Mouse (Mus musculus): Measurements from ENCODE around the gene Mymx. TPM values are rescaled to one million over a fixed set of nuclear protein-coding genes. Genes with fewer than 3 reads are reported as not detected.
A peak's percentile ranks its signal among the peaks of the same experiment; 100 is the strongest.
"Not testable (repeated sequence)": the region's sequence is repeated elsewhere in the genome, so short reads cannot be mapped to it uniquely, and the experiment has no call there.

Mymx gene
- polyA plus RNA-seq, 1 experiment from 2014 or later = 4.8 TPM

DNA sequence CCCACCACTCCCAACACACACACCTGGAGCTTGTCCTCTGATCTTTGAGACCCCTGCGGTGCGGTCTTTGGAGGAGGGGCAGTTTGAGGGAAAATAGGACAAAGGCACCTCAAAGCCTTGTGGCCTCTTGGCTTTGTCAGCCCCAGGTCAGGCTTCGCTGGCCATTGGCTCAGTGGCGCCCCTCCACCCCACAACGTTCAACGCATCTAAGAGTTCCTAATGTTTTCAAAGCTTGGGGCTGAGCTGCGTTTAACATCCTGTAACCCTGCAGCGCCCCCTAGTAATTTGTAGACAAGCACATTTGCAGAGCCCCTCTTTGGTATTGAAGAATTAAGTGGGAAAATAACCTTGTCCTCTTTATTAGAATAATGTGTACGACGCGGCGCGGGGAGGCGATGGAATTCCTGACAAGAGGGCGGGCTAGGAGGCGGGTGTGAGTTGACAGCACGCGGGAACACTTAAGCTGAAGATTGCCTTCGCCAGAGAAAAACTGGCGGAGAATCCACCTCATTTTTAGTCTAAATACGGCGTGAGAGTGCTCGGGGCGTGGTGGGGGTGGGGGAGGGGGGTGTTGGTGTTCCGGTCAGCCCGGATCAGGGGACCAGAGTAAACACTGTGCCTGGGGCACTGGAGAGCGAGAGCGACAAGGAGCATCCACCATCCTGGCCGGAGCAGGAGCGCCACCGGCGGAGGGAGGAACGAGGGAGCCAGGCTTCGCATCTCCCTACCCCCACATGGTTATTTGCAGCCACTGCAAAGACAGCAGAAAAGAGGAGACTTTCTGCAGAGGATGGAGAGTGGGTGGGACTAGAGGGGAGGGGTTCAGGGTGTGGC is 28.2 kb upstream of the Mymx start:
- Histone ChIP-seq H3K27ac (ENCODE audit: low read depth, low read length) (peak overlapping the region; percentile 46; the same call in 1 of the 2 replicates), H3K27me3 (ENCODE audit: control insufficient read depth, insufficient read depth, low read length) (no peaks in the 10 kb centered on the region), H3K4me1 (ENCODE audit: control insufficient read depth, insufficient read depth, low read length) (no peaks in the 10 kb centered on the region), H3K4me3 (ENCODE audit: low read depth, low read length) (peak overlapping the region; percentile 38), H3K9me3 (ENCODE audit: control insufficient read depth, low read length) (no peaks in the 10 kb centered on the region), H3K4me2 (ENCODE audit: low read depth) (peak overlapping the region; percentile 78), H3K36me3 (ENCODE audit: control insufficient read depth, insufficient read depth, low read length) (no peaks in the 10 kb centered on the region), H3K9ac (ENCODE audit: low read length) (peak overlapping the region; percentile 62)
- WGBS = 2% methylated on average over 34 of the region's 34 CpGs
- ATAC-seq (ENCODE audit: insufficient read depth, low FRiP score, low TSS enrichment) (peak; percentile 77), DNase-seq (ENCODE audit: low spot score) (peak; percentile 69)

DNA sequence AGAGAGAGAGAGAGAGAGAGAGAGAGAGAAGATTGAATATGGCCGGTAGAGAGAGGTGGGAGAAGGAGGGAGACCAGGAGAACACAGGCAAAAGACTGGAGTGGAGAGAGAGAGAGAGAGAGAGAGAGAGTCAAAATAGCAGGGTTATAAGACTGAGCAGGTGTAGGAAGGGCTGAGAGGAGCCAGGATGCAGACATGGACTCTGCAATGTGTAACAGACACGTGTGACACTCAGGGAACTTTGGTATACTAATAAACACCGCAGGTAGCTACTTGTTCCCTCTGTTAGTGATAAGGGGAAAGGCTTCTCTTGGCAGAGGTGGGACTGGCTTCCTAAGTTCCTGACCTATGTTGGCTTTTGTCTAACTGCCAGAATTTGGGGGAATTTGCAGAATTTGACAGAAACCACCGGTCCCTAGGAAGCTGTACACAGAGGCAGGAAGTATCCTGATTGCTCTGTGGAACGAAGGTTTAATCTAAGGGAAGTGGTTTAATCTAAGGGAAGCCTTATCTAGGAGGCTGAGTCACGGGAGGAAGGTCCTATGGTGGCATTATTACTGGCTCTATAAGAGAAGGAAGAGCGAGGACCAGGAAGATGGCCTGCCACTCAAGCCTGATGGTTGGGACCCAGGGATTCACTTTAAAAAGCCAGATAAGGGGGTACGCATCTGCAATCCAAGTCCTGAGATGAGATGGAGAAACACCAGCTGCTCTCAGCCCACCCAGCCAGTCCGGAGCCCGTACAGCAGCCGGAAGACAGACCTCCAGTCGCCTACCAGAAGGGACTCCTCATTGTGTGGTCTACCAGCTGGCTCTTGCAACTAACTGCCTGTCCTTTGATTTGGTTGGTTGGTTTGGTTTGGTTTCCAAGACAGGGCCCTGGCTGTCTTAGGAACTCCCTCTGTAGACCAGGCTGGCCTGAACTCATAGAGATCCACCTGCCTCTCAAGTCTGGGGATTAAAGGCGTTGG is 27.3 kb upstream of the Mymx start:
- ATAC-seq (ENCODE audit: insufficient read depth, low FRiP score, low TSS enrichment) = no peak
- Histone ChIP-seq H3K27ac (ENCODE audit: low read depth, low read length) (no peak overlapping the region), H3K9me3 (ENCODE audit: control insufficient read depth, low read length) (no peaks in the 10 kb centered on the region), H3K4me1 (ENCODE audit: control insufficient read depth, insufficient read depth, low read length) (no peaks in the 10 kb centered on the region), H3K4me2 (ENCODE audit: low read depth) (peak overlapping the region; percentile 78; the same call in 1 of the 2 replicates), H3K27me3 (ENCODE audit: control insufficient read depth, insufficient read depth, low read length) (no peaks in the 10 kb centered on the region), H3K36me3 (ENCODE audit: control insufficient read depth, insufficient read depth, low read length) (no peaks in the 10 kb centered on the region), H3K4me3 (ENCODE audit: low read depth, low read length) (no peak overlapping the region), H3K9ac (ENCODE audit: low read length) (no peak overlapping the region; the same call in 1 of the 2 replicates)
- no peak for DNase-seq (ENCODE audit: low spot score)
- 72% methylated on average over 13 of the region's 13 CpGs for WGBS

DNA sequence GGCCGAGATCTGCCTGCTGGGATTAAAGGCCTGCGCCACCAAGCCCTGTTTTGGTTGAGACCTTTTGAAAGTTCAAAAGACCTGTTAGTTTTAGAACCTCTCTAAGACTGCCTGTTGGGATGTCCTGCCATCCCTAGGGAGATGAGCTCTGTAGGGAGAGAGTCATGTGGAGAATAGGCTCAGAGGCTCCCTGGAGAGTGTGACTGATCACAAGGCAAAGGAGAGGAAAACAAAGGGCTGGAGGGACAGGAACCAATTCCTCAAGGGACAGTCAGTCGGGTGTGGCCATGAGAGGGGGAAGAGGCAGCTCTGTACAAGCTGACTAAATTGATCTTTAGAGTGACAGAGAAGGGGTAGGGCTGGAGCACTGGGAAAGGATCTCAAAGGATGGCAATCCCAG is 26.3 kb upstream of the Mymx start:
- Histone ChIP-seq H3K9ac (ENCODE audit: low read length) (no peak overlapping the region), H3K4me3 (ENCODE audit: low read depth, low read length) (no peak overlapping the region), H3K36me3 (ENCODE audit: control insufficient read depth, insufficient read depth, low read length) (no peaks in the 10 kb centered on the region), H3K4me1 (ENCODE audit: control insufficient read depth, insufficient read depth, low read length) (no peaks in the 10 kb centered on the region), H3K27ac (ENCODE audit: low read depth, low read length) (no peak overlapping the region), H3K27me3 (ENCODE audit: control insufficient read depth, insufficient read depth, low read length) (no peaks in the 10 kb centered on the region), H3K9me3 (ENCODE audit: control insufficient read depth, low read length) (no peaks in the 10 kb centered on the region), H3K4me2 (ENCODE audit: low read depth) (no peak overlapping the region)
- WGBS = 30% methylated on average over 3 of the region's 3 CpGs
- ATAC-seq (ENCODE audit: insufficient read depth, low FRiP score, low TSS enrichment) (no peak), DNase-seq (ENCODE audit: low spot score) (no peak)

GRCm38 (mm10) chr17:45626577-45627134 is 24.8 kb upstream of the Mymx start:
- Histone ChIP-seq H3K4me2 (ENCODE audit: low read depth) (0 out of 2 replicates have a peak overlapping the region, but pooled peaks have one; percentile 16), H3K36me3 (ENCODE audit: control insufficient read depth, insufficient read depth, low read length) (no peaks in the 10 kb centered on the region), H3K27me3 (ENCODE audit: control insufficient read depth, insufficient read depth, low read length) (no peaks in the 10 kb centered on the region)

DNA sequence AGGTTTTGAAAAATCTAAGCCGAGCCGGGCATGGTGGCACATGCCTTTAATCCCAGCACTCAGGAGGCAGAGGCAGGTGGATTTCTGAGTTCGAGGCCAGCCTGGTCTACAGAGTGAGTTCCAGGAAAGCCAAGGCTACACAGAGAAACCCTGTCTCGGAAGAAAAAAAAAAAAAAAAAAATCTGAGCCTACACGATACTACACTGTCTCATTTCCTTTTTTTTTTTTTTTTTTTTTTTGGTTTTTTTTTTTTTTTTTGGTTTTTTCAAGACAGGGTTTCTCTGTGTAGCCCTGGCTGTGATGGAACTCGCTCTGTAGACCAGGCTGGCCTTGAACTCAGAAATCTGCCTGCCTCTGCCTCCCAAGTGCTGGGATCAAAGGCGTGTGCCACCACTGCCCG is 21.5 kb upstream of the Mymx start:
- H3K4me1 ChIP-seq (ENCODE audit: control insufficient read depth, insufficient read depth, low read length); H3K9ac ChIP-seq (ENCODE audit: low read length); H3K36me3 ChIP-seq (ENCODE audit: control insufficient read depth, insufficient read depth, low read length); H3K27ac ChIP-seq (ENCODE audit: low read depth, low read length); H3K4me2 ChIP-seq (ENCODE audit: low read depth); H3K4me3 ChIP-seq (ENCODE audit: low read depth, low read length); DNase-seq (ENCODE audit: low spot score); ATAC-seq (ENCODE audit: insufficient read depth, low FRiP score, low TSS enrichment); H3K27me3 ChIP-seq (ENCODE audit: control insufficient read depth, insufficient read depth, low read length); H3K9me3 ChIP-seq (ENCODE audit: control insufficient read depth, low read length): not testable (repeated sequence)
- 94% methylated on average over 8 of the region's 8 CpGs for WGBS

More at GRCm38 (mm10) chr17:45626577-45627134, 24.8 kb upstream of the Mymx start:
- ATAC-seq (ENCODE audit: insufficient read depth, low FRiP score, low TSS enrichment) (no peak), DNase-seq (ENCODE audit: low spot score) (peak; percentile 82)
- H3K9ac ChIP-seq (ENCODE audit: low read length) = no peak overlapping the region
- WGBS = 34% methylated on average over 15 of the region's 15 CpGs
- no peak overlapping the region for H3K27ac ChIP-seq (ENCODE audit: low read depth, low read length)
- H3K9me3 ChIP-seq (ENCODE audit: control insufficient read depth, low read length) = no peaks in the 10 kb centered on the region
- H3K4me3 ChIP-seq (ENCODE audit: low read depth, low read length) = no peak overlapping the region
- H3K4me1 ChIP-seq (ENCODE audit: control insufficient read depth, insufficient read depth, low read length) = no peaks in the 10 kb centered on the region

- H3K4me3 ChIP-seq (ENCODE audit: low read depth, low read length) = 0 out of 2 replicates have a peak overlapping the region, but pooled peaks have one; percentile 6
- H3K9me3 ChIP-seq (ENCODE audit: control insufficient read depth, low read length) = no peaks in the 10 kb centered on the region
- DNase-seq (ENCODE audit: low spot score) (no peak), ATAC-seq (ENCODE audit: insufficient read depth, low FRiP score, low TSS enrichment) (no peak)
- H3K36me3 ChIP-seq (ENCODE audit: control insufficient read depth, insufficient read depth, low read length) = no peaks in the 10 kb centered on the region
- H3K9ac ChIP-seq (ENCODE audit: low read length) = peak overlapping the region; percentile 28; the same call in 1 of the 2 replicates
- WGBS = 31% methylated on average over 20 of the region's 20 CpGs
- H3K27ac ChIP-seq (ENCODE audit: low read depth, low read length) = 0 out of 2 replicates have a peak overlapping the region, but pooled peaks have one; percentile 17
- H3K4me2 ChIP-seq (ENCODE audit: low read depth) = peak overlapping the region; percentile 33
- H3K4me1 ChIP-seq (ENCODE audit: control insufficient read depth, insufficient read depth, low read length) = peaks cover 9% of the 10 kb centered on the region; the same call in 1 of the 2 replicates
- no peaks in the 10 kb centered on the region for H3K27me3 ChIP-seq (ENCODE audit: control insufficient read depth, insufficient read depth, low read length)
Measured at GRCm38 (mm10) chr17:45619386-45620256, 17.7 kb upstream of the Mymx start.

GRCm38 (mm10) chr17:45618941-45619385 is 17.1 kb upstream of the Mymx start:
- DNase-seq (ENCODE audit: low spot score) (no peak), ATAC-seq (ENCODE audit: insufficient read depth, low FRiP score, low TSS enrichment) (no peak)
- Histone ChIP-seq H3K4me3 (ENCODE audit: low read depth, low read length) (0 out of 2 replicates have a peak overlapping the region, but pooled peaks have one; percentile 6), H3K27ac (ENCODE audit: low read depth, low read length) (0 out of 2 replicates have a peak overlapping the region, but pooled peaks have one; percentile 17), H3K9ac (ENCODE audit: low read length) (peak overlapping the region; percentile 28; the same call in 1 of the 2 replicates), H3K36me3 (ENCODE audit: control insufficient read depth, insufficient read depth, low read length) (no peaks in the 10 kb centered on the region), H3K4me2 (ENCODE audit: low read depth) (peak overlapping the region; percentile 33), H3K27me3 (ENCODE audit: control insufficient read depth, insufficient read depth, low read length) (no peaks in the 10 kb centered on the region), H3K4me1 (ENCODE audit: control insufficient read depth, insufficient read depth, low read length) (peaks cover 9% of the 10 kb centered on the region; the same call in 1 of the 2 replicates), H3K9me3 (ENCODE audit: control insufficient read depth, low read length) (no peaks in the 10 kb centered on the region)
- WGBS = 5% methylated on average over 8 of the region's 8 CpGs
